Mouse (Mus musculus): ENCODE data around the gene Naa10.

Gene Naa10

DNA sequence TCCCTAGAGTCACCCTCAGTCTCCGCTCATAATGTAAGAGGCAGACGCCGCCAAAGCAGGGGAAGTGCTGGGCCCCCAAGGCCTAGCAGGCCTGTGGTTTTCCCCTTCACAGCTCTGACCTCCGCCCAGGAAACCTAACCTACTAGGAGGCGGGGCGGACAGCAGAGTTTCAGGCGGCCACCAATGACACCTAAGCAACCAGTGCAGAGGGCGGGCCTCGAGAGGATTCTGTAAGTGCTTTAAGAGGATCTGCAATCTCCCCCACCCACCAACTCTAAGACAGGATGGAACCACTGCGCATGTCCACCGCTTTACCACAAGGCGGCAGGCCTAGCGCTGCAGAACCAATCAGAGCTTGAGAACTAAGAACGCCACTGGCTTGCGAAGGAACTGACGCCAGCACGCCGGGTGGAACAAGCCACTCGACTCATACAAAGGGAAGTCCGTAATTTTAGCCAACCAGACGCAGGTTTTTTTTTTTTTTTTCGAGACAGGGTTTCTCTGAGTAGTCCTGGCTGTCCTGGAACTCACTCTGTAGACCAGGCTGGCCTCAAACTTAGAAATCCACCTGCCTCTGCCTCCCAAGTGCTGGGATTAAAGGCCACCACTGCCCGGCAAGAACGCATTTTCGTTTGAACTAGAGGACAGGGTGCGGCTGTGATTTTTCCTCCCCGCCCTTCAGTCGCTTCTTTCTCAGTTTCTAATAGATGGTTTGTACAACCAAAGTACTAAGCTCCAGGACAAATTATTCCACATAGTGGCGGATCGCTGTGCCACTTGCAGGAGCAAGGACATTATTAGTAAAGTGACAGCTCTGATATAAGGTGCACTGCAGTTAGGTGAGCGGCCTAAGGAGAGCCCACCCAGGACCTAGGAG lies 6.7 kb downstream of the Naa10 start:
- peak; percentile 96 for DNase-seq (ENCODE audit: low spot score)

DNA sequence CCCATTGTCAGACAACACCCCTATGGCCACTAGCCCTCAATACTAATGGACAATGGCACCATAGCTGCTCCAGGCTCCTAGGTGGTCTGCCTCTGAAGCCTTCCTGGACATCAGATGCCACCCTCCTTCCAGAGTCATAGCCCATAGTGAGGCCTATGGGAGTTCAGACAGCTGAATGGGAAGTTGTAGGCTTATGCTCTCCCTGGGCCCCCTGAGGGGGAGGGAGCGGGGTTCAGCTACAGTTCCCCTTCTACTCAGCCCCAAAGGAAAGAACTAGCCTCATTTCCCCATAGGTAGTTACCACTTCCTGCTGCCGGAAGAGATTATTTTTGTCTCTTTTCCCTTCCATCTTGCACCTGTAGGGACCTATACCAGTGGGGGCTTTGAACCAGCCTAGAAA lies 10.2 kb downstream of the Naa10 start:
- peak; percentile 37 for DNase-seq (ENCODE audit: low spot score)

DNA sequence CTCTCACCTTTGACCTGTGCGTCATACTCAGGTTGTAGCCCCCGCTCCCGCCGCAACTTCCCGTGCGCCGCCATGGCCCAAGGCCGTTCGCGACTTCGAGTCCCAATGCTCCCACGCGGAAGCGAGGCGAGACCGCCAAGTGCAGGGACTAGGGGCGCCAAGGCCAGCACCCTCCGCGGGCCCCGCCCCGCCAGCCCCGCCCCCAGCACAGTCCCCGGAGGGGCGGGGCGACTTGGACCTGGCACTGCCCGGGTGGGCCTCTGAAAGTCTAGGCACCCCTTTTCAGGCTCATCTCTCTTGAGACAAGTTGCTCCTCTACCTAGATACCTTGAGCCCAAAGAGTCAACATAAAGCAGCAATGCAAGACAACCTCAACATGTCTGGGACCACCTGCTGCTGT lies 10.6 kb downstream of the Naa10 start:
- DNase-seq (ENCODE audit: low spot score) = no peak

DNA sequence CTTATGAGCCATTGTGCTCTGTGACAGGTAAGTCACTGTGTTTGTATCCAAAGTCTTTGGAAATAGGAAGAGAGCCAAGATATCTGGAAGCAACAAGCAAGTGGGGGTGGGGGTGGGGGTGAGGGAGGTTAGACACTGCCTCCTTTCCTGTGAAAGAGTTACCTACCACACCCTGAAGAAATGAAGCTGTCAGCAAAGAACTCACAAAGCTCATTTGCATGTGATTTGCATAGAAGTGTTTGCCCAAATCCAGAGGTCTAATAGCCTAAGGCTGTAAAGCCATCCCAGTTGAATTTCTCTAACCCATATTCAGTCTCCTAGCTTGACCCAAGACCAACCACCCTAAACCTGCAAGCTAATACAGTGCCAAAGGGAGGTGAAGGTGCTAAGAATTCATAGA lies 11.3 kb downstream of the Naa10 start:
- no peak for DNase-seq (ENCODE audit: low spot score)

DNA sequence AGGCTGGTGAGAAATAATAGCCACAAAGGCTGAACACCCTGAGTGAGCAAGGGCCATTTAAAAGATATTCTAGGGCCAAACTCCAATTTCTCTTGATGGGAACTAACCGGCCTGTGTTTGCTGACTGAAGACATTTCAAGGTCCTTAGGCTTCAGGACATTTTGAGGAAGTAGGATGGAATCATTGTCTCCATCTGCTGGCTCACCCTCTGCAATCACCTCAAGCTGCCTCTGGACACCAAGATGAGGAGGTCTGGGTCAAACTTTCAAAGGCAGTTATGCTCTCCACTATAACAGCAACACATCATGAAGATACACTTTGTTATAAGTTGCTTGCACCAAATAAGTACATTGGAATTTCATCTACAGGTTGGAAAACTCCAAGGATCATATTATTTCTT lies 11.7 kb downstream of the Naa10 start:
- no peak for DNase-seq (ENCODE audit: low spot score)

DNA sequence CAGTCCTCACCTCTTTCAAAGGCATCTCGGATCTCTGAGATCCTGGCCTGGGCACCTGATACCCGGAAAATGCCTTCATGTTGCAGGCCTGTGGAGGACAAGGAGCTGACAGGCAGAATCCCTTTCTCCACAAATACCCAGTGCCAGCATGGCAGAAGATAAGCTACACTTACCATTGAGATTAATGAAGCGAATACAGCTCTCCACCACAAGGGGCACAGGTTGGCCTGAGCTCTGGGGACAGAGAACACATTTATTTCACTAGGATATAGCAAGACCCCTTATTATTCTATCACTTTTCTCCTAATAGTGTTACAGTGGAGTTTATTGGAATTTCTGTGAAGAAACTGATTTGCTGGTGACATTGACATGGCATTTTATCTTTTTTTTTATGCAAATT lies 23.8 kb downstream of the Naa10 start:
- no peak for DNase-seq (ENCODE audit: low spot score)

DNA sequence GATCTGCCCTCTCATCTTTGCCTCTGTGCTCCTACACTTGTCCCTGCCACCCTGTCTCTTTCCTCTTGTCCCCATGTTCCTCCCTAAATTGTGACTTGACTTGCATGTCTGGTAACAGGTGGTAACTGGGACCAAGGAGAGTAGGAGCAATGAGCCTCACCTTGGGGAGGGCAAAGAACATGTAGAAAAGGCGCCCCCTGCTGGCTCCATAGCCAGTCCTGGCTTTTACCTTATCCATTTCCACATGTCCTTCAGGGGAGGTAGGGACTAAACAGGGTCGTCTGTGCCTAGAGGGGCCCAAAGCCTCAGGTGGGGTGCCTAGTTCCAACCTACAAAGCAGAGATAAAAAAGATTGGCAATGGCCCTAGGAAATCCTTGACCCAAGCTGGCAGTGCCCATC lies 26.0 kb downstream of the Naa10 start, which contains the start of gene L1cam:
TSS of gene L1cam (minus strand) at position 387 of the 400 bp plus-strand sequence.
- DNase-seq (ENCODE audit: low spot score) = no peak

DNA sequence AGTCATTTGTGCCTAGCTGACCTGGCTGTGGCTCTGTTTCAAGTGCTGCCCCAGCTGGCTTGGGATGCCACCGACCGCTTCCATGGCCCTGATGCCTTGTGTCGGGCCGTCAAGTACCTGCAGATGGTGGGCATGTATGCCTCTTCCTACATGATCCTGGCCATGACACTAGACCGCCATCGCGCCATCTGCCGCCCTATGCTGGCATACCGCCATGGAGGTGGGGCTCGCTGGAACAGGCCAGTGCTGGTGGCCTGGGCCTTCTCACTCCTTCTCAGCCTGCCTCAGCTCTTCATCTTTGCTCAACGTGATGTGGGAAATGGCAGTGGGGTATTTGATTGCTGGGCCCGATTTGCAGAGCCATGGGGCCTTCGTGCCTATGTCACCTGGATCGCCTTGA lies 28.9 kb downstream of the Naa10 start:
- no peak for DNase-seq (ENCODE audit: low spot score)

DNA sequence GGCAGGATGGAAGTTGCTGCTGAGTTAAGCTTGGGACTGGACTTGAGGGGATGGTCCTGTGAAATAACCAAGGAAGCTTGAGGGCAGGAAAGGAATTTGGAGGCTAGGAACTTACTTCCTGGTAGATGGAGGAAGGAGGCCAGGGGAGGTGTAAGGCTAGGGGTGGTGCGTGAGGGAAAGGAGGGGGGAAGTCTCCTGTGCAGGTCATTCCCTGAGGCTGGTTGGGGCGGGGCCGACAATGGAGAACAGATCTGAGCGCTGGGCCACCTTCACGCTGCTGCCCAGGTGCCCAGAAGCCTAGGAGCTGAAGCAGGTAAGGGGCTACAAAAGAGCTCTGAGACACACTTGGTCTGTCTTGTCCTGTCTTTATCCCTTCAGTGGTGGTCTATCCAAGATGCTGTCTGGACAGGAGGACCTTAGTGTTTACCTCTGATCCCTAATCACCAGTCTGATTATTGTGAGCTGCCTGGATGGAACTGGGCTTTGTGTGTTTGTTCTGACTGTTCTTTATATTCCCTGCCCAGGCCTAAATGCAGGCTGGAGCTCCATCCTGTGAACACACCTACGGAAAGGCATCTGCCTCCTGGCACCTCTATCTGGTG lies 30.1 kb downstream of the Naa10 start, which contains the start of gene Avpr2:
TSS of gene Avpr2 (plus strand) at position 552 of the 602 bp plus-strand sequence.
- DNase-seq (ENCODE audit: low spot score) = no peak

DNA sequence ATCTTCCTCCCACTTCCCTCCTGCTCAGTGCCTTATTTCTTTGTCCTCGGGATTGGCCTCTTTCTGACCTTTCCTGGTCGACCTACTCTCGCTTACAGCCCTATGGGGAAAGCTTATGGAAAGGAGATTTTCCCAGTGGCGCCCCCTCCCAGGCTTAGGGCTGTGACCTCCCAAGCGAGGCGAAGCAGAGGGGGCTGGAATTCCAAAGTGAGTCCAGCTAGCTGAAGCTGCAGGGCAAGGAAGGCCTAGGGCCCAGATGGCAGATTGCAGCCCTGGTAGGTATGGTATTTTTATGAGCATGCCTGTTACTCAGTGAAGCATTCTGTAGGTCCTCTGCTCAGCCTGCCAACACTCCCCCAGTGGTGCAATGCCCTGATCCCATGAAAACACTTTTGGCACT lies 40.3 kb downstream of the Naa10 start:
- no peak for DNase-seq (ENCODE audit: low spot score)

DNA sequence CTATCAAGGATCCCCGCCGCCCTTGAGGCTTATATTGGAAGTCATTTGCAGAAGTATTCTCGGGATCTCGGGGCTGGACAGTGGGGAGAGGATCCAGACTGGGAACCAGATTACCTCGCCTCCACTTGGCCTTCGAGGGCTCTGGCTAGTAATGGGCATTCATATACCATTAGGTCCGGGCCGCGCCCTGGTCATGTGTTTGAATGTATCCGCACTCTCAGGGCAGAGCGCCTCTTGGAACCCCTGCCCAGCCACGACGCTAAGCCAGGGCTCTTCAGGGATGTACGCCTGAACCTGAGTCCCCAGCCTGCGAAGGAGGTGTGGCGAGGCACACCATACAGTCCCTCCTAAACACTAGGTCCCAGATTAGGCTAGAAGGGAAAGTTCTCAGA lies 40.7 kb downstream of the Naa10 start:
- no peak for DNase-seq (ENCODE audit: low spot score)

DNA sequence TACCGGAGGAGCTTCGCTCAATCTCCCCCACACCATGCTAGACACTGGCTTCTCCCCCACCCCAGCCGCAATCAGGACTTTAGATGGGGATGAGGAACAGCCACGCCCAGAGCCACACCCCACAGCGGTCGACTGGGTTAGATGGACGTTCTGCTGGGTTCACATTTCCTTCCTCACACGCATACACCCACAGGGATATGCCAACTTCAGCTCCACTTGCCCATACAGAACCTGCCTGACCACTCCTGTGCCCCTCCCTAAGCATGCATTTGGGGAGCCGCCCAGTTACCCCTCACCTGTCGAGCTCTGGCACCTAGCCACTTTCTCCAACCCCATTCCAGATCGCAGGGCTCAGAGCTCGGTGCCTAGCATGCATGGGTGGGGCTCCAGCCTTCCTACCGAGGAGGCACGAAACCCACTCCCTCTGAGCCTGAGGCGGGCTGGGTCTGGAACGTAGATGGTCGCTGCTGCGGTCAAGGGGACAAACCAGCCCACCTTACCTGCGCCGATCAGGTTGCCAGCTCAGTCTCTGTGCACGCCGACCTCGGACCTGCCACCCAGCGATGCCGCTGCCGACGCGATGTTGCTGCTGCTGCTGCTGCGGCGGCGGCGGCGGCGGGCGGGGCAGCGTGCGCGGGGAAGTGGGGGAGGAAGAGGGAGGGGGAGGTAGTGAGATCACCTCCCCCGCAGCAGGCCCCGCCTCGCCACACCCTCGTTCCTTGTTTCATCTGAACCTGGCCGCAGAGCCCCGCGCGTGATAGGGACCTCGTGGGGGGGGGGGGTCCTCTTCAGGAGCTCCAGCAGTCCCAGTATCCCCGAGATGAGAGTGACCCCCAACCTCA lies 41.3 kb downstream of the Naa10 start:
- DNase-seq (ENCODE audit: low spot score) = peak; percentile 19

DNA sequence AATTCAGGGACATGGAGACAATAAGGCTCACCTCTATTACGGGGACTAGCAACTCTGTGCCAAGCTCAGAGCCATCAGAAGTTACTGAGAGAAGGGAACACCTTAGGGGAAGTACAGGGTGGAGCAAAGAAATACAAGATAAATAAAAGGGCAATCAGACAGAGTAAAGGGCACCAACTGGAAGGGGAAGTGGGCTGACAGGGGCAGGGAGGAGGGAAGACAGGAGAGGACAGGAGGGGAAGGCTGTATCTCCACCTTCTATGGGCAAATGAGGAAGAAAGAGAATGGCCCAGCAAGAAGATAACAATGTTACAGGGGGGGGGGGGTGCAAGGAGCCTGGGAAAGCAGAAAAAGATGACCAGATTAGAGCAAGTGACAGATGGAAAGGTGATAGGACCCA lies 44.7 kb downstream of the Naa10 start:
- no peak for DNase-seq (ENCODE audit: low spot score)

DNA sequence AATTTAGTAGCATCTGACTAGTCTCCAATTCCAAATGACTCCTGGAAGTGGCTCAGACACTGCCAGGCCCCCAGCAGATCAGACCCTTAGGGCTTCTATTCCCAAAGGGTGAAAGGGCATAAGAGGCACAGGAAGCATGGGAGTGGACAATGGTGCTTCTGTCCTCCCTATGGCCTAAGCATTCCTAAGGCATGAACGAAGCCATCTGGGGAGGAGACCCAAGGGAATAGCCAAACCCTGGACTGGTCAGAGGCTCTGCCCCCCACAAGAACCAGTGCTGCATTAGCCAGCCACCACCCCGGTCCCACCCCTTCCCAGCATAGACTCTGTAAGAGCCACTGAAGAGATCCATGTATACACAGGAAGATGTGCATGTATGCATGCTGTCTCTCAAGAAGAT lies 45.9 kb downstream of the Naa10 start:
- DNase-seq (ENCODE audit: low spot score) = no peak

DNA sequence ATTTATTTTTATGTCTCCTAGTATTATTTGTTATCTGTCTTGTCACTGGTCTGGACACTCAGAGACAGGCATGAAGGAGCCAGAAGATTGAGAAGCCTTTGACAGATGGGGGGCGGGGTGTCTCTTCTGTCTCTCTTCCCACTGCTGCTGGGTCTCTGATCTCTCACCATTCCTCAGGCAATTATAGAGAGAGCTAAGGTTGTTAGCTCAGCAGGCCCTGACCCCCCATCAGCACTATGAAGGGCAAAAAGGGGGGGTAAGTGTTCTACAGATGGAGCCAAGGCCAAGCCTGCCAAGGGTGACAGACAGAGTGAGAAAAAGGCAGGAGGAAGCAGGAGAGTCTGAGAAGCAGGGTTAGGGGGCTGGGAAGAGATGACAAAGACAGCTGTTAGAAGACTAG lies 49.8 kb downstream of the Naa10 start:
- DNase-seq (ENCODE audit: low spot score) = no peak

DNA sequence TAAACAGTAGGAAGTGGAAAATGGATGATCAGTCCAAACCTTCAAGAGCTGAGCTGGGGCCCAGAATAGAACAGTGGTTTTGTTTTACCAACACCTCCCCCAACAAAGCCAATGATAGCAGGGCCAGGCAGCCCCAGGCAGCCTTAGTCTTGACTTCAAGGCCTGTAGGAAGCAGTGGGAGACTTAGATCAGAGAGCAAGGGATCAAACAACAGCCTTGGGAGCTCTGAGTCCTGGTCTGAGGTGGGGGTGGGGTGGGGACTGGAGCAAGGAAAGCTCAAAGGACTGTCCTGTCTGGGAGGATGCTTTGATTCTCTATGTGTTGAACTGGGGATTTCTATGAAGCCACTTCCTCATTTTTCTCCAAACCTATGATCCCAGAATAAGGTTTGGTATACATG lies 50.3 kb downstream of the Naa10 start:
- DNase-seq (ENCODE audit: low spot score) = no peak

DNA sequence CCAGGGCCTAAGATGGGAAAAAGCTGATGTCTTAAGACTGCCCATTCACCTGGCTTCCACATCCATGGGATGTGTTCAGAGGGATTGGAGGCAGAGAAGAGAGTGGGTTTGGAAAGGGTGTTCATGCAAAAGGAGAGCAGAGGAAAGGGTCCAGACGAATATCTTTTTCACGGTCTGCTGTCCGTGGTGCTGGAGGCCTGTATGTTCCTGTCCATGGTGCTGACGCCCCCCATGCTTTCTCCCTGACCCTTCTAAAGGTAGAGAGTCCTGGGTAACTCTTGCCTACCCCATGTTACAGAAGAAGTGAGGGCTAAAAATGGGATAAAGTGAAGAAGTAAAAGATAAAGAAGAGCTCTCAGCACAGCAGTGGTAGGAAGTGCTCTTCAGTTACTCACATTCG lies 52.4 kb downstream of the Naa10 start:
- no peak for DNase-seq (ENCODE audit: low spot score)

DNA sequence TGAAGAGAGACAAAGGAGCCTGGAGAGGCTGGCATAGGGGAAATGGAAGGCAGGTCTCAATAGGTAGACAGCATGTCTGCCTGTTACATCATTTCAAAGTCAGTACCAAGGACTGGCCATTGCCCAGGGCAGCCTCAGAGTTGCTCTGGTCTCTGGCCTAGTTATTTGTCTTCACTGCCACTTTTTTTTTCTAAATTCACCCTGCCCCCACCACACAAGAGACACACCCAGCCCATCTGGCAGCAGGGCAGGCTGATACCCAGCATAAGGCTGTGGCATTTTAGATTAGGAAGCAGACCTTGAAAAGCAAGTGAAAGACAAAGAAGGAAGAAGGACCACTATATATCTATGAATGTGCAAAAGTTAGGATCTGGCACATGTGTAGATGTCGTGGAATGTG lies 53.9 kb downstream of the Naa10 start:
- DNase-seq (ENCODE audit: low spot score) = no peak

DNA sequence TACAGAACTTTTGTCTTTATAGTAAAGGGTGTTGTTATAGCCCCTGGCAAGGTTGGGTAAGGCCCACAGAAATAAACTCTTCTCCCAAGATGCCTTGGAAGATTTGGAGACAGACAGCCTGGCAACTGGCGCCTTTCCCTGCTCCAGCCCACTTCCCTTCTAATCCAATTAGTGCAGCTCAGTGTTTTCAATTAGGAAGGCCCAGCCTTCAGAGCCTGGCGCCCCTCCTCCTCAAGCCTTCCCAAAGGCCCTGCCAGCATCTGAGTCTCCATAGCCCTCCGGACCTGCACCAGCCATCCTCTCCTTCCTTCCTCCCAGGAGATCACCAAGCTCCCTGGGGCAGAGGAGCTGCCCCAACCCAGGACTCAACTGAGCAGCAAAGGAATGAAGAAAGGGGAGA lies 54.5 kb downstream of the Naa10 start:
- DNase-seq (ENCODE audit: low spot score) = no peak

Measured in lung, postnatal 25 days (tissue).